Mouse (Mus musculus) kidney, postnatal 25 days (tissue): ENCODE measurements at regions not wholly inside any gene's neighbourhood (a gene's known extent, or its start where the extent isn't known, plus 50 kb on each side); places are given as distances from the start of the nearest gene placed in this dataset.

ENCODE experiments used
- DNase-seq, 2 experiments: peaks; one replicate each; pipeline ENCODE4 v3.0.0; 2021; ENCODE audit warnings: mixed read lengths in 2 of 2

GRCm38 (mm10) chr5:119587239-119587811 lies 83.1 kb upstream of the Tbx3 start:
- DNase-seq = no peak

GRCm38 (mm10) chr5:119588340-119589272 lies 81.9 kb upstream of the Tbx3 start:
- no peak for DNase-seq

GRCm38 (mm10) chr5:119591271-119591670 lies 79.2 kb upstream of the Tbx3 start:
- DNase-seq = no peak

- DNase-seq = no peak
Measured at GRCm38 (mm10) chr5:119592891-119593290, 77.6 kb upstream of the Tbx3 start.

GRCm38 (mm10) chr5:119594541-119594940 lies 75.9 kb upstream of the Tbx3 start:
- no peak for DNase-seq

GRCm38 (mm10) chr5:119596295-119596993 lies 74.0 kb upstream of the Tbx3 start:
- DNase-seq = no peak

- no peak for DNase-seq
Measured at GRCm38 (mm10) chr5:119596994-119597391, 73.5 kb upstream of the Tbx3 start.

- DNase-seq = no peak
Measured at GRCm38 (mm10) chr5:119597530-119597929, 72.9 kb upstream of the Tbx3 start.

GRCm38 (mm10) chr5:119598166-119598565 lies 72.3 kb upstream of the Tbx3 start:
- DNase-seq = no peak

GRCm38 (mm10) chr5:119601390-119601789 lies 69.1 kb upstream of the Tbx3 start:
- no peak for DNase-seq

GRCm38 (mm10) chr5:119602001-119602400 lies 68.5 kb upstream of the Tbx3 start:
- DNase-seq = no peak

- no peak for DNase-seq
Measured at GRCm38 (mm10) chr5:119605444-119605843, 65.0 kb upstream of the Tbx3 start.

GRCm38 (mm10) chr5:119613413-119613812 lies 57.1 kb upstream of the Tbx3 start:
- DNase-seq = no peak

GRCm38 (mm10) chr5:119613981-119614770 lies 56.3 kb upstream of the Tbx3 start:
- DNase-seq = no peak

- DNase-seq = no peak
Measured at GRCm38 (mm10) chr5:119615681-119616080, 54.8 kb upstream of the Tbx3 start.

- no peak for DNase-seq
Measured at GRCm38 (mm10) chr5:119617856-119618255, 52.6 kb upstream of the Tbx3 start.

GRCm38 (mm10) chr5:119619906-119620305 lies 50.6 kb upstream of the Tbx3 start:
- DNase-seq = no peak
